Mouse (Mus musculus) megakaryocyte-erythroid progenitor cell, adult 5-6 weeks (primary cell): ENCODE data around the gene Tunar. TPM values are rescaled to one million over a fixed set of nuclear protein-coding genes. Genes with fewer than 3 reads are reported as not detected.
A peak's percentile ranks its signal among the peaks of the same experiment; 100 is the strongest.

ENCODE experiments used
- ATAC-seq: replicated peaks from 2 replicates; pipeline ENCODE4 v1.8.0; 2016; ENCODE audit warnings: mild to moderate bottlenecking, inconsistent platforms; ENCODE audit not compliant: severe bottlenecking, poor library complexity, low FRiP score, low TSS enrichment
- total RNA-seq, 2 experiments: library from RNA; stranded (forward) in 1 of 2; stranded (reverse) in 1 of 2; fragments of 200-1000, 215-1000 nt in 1 of 2; fragments of >200 nt in 1 of 2; fragmentation: Nextera tagmentation in 1 of 2; gene quantifications; 2 replicates each; pipeline ENCODE4 v1.2.3; 2014 to 2017

Tunar gene
- total RNA-seq, 2 experiments from 2014 or later = not detected

DNA sequence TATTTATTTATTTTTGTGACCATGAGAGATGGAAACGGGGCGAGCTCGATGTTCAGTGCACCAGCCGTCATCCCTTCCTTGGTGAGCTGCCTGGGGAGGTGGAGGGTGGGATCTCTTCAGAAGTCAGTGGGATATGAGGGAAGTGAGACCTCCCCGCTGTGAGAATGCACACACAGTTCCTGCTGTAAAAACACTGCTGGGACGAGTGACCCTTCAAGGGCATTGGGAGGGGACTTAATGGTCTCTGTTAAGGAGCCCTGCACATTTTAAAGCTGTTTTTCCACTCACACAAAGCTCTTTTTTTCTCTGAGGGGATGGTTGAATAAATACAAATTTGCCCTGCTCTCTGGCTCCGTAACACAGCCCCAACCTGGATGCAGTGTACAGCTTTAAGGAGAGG is 49.1 kb downstream of the Tunar start:
- ATAC-seq = no peak

DNA sequence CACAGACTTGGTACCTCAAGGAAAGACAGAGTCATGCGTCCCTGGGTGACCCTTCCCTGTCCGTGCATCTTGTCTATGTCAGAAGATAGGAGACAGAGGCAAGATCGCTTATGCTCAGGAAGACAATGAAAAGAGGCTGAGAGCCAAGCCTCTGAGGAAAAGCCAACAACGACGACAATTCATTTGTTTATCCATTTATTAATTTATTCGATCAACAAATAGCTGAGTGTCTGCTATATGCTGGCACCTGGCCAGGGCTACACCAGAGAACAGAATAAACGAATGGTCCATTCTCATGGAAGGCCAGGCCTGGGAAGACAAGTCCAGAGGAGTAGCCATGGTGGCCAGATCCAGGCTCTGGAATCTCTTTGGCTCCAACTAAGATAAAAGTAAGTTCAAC is 61.0 kb downstream of the Tunar start:
- no peak for ATAC-seq

DNA sequence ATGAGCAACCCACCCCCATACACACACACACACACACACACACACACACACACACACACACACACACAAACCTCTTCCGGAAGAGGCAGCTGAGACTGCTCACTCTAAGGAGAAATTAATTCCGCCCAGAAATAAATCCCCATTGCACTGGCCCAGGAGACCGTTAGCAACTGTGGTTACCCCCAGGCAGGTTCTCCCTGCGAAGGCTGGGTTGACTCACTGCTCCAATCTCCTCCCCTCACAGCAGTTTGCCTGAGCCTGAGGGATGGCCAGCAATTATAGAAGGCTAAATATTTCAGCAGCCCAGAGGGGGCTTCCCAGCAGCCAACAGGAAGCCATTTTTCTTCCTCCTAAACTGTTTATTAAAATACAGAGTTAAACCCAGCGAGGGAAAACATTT is 64.5 kb downstream of the Tunar start:
- no peak for ATAC-seq

DNA sequence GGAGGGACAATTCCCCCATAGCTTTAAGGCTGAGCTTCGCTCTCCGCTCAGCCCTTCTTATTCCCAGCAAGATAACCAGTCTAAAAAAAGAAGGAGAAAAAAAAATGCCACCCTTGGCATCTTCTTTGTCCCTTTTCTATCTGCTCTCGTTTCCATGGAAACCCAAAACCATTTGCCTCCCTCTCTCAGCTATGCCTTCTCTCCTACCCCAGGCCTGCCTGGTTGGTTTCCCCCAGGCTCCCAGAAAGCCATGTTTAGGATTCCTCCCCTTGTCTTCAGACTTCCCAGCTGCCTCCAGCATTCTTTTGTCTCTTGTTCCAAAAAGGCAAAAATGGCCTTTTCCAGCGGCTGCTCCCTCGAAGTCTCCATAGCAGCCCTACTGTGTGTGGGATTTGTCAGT is 70.1 kb downstream of the Tunar start:
- no peak for ATAC-seq

DNA sequence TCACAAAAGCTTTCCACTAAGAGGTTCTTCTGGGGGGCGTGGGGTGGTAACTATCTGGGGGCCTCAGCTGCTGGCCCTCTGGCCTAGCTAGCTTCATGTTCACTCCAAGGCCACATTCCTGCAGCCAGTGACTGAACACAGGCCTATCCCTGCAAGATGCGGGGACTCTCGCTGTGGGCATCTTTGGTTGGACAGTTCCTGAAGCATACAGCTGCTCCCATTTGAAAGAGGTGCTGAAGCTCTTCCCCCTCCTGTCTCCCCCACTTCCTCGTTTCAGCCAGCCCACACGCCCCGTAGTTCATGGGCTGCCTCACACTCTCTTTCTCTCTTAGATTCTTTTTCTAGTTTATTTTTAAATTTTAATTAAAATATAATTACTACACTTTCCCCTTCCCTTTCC is 72.3 kb downstream of the Tunar start:
- no peak for ATAC-seq

DNA sequence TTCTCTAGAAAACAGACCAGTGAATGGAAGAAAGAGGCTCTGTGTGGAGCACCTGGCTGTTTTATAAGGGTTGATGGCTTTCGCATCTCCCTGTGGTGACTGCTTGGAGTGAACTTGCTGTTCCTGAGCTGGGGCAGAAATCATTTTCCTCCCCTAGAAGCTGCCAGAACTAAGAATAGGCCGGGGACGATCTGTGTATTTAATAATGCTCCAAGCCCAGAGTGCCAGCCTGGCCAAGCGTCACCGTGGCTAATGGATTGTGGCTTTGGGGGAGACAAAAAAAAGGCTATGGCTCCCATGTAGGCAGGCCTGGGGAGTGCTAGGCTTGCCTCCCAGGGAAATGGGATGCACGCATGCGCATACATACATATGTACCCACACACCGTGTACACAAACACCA is 80.2 kb downstream of the Tunar start:
- ATAC-seq = no peak

DNA sequence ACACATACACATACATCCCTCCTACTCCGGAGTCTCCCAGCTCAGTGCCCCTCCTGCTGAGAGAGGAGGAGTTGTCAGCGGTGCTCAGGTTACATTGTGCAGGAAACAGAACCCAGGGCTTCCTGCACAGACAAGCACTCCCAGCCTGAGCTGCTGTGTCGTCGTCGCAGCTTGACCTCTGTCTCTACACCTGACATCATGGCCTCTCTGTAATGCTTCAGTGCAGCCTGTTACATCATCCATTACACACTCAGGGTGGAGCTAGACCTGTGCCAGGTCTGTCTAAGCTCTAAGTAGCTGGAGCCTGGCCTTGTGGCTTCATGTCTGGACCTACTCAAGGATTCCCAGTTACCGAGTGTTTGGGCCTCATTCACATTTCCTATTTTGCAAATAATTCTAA is 86.8 kb downstream of the Tunar start:
- ATAC-seq = no peak

DNA sequence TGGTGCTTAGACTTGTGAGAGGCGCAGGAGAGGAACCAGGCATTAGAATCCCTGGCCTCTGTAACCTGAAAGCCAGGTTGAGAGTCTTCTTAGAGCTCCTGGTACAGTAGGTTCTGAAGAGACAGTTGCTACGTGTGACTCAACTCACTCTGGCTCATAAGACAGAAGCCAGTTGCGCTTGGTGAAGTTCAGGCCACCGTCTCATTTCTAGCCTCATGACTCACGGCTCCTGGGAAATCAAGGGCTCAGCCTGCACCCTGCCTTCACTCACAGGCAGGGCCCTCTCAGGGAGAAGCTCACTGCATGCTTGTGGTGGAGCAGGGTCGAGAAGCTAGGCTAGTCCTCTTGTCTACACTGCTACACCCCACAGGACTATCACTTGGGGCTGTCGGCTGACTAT is 92.9 kb downstream of the Tunar start:
- ATAC-seq = no peak

DNA sequence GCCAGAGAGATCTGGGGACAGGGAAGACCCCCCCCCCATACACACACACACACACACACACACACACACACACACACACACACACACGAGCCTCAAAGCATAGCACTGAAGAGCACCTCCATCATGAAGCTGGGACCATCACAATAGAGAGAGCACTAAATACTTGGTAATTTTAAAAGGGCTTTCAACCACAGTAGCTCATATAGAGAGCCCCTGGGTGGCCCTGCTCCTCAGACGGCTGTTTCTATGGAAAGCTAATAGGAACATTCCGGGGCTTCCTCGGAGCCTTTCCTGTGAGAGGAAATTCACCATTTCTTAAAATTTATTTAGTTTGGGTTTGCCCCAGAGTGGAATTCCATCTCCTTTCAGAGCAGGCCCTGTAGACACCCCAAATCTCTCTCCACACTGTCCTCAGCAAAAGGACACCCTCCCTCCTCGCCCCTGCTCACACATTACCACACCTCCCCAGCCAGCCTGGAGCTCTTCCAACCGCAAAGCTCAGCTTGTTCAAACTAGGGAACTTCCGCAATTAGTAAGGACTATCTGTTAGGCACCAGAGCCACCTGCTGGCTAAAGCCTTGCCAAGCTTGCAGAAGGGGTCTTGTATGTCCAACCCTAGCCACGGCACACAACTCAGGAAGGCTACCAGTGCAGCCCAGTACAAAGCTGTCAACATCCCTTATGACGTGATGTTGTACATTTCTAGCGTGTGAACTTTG is 93.5 kb downstream of the Tunar start:
- ATAC-seq = peak; percentile 44; the same call in 1 of the 2 replicates

DNA sequence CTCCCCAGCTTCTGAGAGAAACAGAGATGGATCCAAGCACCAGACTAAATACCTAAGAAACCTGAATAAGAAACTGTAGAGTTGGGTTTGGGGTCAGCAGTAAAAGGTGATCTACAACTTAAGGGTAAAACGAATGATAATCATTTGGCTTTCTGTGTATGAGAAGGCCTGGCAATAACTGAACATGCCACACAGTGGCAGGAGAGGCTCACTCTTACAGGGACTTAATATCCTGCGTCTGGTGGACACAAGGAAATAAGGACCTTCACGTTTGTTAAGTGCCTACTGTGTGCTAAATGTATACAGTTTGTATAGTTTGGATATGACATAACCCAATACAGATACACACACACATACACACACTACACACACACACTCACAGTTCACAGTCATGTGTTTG is 98.2 kb downstream of the Tunar start:
- no peak for ATAC-seq

DNA sequence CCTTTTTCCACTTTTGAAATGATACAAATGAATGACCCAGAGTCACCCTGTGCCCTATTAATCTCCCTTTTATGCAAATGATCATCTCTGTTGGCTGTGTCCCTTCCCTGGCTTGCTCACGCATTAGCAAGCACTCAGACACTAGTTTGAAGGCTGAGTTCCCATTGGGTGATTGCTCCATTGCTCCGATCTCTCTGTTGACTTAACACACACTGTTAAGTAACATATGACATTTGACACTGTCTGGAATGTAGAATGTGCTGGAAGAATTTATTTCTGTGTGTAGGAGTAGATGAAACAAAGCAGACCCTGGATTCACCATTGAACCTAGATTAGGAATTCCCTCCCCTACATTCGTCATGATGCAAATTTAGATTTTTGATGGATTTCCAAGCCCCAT is 99.1 kb downstream of the Tunar start:
- ATAC-seq = no peak

Other genes with a start within 250 kb of the Tunar start
- not detected in 2 replicates for gene Tcl1b2, start 187.9 kb upstream of the Tunar start, total RNA-seq (2014; fragmentation: Nextera tagmentation)
- not detected in 2 replicates for gene Tcl1b2, start 187.9 kb upstream of the Tunar start, total RNA-seq (2017)
- gene Tcl1b1, start 174.2 kb upstream of the Tunar start, total RNA-seq (2014; fragmentation: Nextera tagmentation) = not detected in 2 replicates
- not detected in 2 replicates for gene Tcl1b1, start 174.2 kb upstream of the Tunar start, total RNA-seq (2017)
- gene Tcl1b5, start 157.5 kb upstream of the Tunar start, total RNA-seq (2014; fragmentation: Nextera tagmentation) = not detected in 2 replicates
- gene Tcl1b5, start 157.5 kb upstream of the Tunar start, total RNA-seq (2017) = not detected in 2 replicates
- not detected in 2 replicates for gene Tcl1b3, start 142.8 kb upstream of the Tunar start, total RNA-seq (2014; fragmentation: Nextera tagmentation)
- gene Tcl1b3, start 142.8 kb upstream of the Tunar start, total RNA-seq (2017) = not detected in 2 replicates
- gene Tcl1b4, start 131.9 kb upstream of the Tunar start, total RNA-seq (2014; fragmentation: Nextera tagmentation) = not detected in 2 replicates
- gene Tcl1b4, start 131.9 kb upstream of the Tunar start, total RNA-seq (2017) = not detected in 2 replicates
- not detected in 2 replicates for gene Tcl1, start 111.1 kb upstream of the Tunar start, total RNA-seq (2014; fragmentation: Nextera tagmentation)
- not detected in 2 replicates for gene Tcl1, start 111.1 kb upstream of the Tunar start, total RNA-seq (2017)
- not detected in 2 replicates for gene D430019H16Rik, start 120.0 kb downstream of the Tunar start, total RNA-seq (2014; fragmentation: Nextera tagmentation)
- not detected in 2 replicates for gene D430019H16Rik, start 120.0 kb downstream of the Tunar start, total RNA-seq (2017)
- gene Bdkrb2, start 229.4 kb downstream of the Tunar start, total RNA-seq (2014; fragmentation: Nextera tagmentation) = not detected in 2 replicates
- gene Bdkrb2, start 229.4 kb downstream of the Tunar start, total RNA-seq (2017) = not detected in 2 replicates